Mouse (Mus musculus): ENCODE measurements at regions not wholly inside any gene's neighbourhood (a gene's known extent, or its start where the extent isn't known, plus 50 kb on each side); places are given as distances from the start of the nearest gene placed in this dataset.

DNA sequence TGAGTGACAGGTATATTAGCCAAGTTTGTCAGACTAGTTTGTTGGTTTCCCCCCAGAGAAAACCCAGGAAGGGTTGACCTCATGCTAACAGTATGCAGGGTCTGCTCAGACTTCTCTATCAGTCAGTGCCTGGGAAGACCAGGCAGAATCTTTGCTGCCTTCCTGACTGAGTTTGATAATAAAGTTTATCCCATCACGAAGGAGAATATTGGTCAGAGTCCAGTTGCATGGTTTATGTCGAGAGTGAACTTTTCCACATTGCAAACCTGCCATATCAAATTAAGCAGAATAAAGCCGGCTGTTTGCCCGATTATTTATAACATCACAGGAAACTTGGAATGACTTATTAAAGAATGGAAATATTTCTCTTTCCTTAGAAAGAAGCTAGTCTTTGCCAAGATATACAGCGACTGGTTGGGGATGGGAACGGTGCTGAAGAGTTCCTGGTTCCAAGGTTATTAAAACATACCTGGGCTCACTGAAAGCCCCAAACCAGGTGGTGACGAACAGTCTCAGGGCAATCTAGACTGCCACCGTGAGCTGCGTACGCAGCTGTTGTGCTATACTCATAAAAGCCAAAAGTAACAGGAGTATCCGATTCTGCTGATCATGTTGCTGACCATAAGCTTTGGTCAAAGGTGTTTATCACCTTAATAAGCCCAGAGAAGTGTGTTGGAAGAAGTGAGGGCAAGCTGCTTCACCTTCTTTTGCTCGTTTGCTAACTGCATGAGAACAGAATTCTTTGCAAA lies 1536.7 kb upstream of the Flrt2 start:
- no peak for DNase-seq (ENCODE audit: low spot score in 2 of 2)

DNA sequence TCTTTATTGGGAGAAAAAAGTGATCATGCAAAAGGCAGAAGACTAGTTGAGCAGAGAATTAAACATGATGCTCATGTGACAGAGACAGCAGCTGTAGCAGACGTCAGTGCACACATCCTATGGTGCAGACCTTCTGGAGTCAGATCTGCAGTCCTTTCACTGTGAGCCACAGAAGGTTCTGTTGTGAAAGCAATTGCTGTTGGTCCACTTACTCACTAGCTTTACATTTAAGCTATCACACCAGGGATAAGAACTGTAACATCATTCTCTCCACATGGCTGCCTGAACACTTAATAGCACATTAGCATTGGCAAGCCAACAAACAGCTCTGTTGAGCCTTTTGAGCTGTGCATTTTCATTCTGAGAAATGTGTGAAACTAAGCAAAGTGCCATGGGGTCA lies 1509.7 kb upstream of the Flrt2 start:
- no peak for DNase-seq (ENCODE audit: low spot score in 2 of 2)

DNA sequence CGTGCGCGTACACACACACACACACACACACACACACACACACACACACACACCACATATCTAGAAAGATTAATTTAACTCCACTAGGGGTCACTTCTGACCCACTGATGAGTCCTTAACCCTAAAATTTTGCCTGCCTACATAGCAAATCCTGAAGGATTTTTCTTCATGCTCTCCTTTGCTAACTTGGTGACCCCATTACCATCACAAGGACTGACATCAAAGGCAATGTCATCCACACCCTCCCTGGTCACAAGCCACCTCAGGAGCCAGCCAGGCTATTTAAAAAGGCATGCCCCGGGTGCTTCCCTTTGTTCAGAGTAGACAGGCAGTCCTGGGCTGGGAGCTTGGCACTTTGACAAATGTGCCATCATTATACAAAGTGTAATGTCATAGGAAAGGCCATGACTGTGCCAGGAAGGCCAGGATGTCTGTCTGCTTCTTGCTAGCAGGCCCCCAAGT lies 1501.4 kb upstream of the Flrt2 start:
- peak in 1 of 2 experiments; percentile 1 for DNase-seq (ENCODE audit: low spot score in 2 of 2)

DNA sequence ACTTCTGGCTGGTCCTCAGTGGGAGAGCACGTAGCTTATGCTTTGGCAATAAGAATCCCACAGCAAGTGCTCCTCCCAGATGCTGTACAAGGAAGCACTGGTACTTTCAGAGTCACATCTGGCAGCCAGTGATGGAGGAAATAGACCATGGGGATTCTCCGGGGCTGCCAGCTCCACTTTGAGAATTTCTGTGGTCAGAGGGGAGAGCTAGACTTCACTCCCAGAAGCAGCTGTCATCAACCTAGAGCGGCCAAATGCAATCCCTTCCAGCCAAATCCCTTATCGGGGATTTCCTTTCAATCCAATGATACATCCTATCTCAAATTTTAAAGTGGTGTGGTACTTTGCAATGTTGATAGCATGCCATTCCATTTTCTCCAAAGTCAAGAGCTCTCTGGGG lies 1474.1 kb upstream of the Flrt2 start:
- no peak for DNase-seq (ENCODE audit: low spot score in 2 of 2)

DNA sequence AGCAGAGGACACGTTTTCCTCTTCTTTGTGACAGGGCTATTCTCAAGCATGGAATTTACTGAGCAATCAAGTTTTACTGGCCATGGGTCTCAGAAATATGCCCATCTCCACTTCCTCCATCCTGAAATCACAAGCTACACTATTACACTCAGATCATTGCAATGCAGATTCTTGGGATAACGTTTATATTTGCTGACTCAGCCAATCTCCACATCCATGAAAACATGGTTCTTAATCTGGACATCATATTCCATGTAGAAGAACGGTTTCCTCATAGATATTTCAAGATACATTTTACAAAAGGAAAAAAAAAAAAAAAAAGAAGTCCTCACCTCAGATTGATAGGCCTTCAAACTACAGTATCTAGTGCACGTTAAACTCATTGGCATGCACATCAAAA lies 1462.1 kb upstream of the Flrt2 start:
- DNase-seq (ENCODE audit: low spot score in 2 of 2) = no peak

DNA sequence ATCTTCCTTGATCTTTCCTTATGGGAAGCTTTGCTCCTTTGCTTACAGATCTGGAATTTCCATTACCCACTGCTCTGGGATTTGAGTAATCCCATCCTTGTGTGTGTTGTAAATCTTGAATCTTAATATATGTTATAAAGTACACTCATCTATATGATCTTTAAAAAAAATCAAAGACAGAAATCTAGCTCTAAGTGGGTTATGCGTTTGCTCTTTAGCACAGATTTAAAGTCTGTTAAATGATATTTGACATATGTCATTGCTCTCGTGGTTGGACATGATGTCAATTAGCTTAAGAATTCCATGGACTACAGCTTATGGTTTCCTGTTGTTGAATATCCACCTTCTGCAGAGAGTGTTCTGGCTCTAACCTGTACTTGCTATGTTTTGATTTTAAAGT lies 1446.7 kb upstream of the Flrt2 start:
- DNase-seq (ENCODE audit: low spot score in 2 of 2) = no peak

DNA sequence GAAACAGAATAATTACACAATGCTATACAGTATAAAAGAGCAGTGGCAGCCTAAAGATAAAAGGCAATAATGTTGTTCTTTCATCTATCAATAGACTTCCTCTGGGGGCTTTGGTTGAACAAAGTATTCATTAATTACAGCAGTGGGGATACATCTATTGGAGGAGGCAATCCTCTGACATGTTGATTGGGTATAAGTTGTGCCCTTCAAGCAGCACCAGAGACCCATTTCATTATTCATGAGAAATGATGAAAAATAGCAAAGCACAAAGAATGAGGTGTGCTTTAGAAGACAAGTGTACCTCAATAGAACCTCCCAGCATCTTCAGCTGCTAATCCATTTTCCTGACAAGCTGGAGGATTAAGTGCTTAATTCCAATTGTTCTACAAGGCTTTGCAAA lies 1444.7 kb upstream of the Flrt2 start:
- no peak for DNase-seq (ENCODE audit: low spot score in 2 of 2)

DNA sequence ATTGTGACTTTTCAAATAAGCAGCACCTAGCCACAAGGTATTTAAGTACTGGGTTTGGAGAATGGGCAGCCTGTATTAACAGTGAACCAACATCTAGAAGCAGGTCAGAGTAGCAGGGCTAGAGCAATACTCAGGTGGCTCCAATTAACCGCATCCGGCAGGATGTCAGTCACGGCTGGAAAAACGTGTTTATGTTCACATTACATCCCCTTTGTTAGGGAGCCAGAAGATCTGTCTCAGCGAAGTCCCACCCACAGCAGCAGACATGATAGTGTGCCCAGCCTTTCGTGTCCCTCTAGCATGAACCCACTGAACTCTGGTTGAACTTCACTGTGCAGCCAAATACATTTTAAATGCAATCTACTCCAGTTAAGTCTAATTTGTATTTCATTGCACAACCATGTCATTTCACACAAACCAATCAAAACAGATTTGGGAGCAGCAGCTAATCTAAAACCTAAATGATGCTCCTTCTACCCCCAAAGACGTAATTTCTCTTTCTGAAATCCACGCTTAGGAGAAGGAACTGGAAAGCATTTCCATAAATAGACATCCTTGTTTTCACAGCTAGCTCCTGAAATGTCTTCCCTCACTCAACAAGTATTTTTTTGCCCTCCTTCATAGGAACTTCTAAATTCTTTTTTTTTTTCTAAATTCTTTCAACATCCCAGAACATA lies 1438.9 kb upstream of the Flrt2 start:
- no peak for DNase-seq (ENCODE audit: low spot score in 2 of 2)

DNA sequence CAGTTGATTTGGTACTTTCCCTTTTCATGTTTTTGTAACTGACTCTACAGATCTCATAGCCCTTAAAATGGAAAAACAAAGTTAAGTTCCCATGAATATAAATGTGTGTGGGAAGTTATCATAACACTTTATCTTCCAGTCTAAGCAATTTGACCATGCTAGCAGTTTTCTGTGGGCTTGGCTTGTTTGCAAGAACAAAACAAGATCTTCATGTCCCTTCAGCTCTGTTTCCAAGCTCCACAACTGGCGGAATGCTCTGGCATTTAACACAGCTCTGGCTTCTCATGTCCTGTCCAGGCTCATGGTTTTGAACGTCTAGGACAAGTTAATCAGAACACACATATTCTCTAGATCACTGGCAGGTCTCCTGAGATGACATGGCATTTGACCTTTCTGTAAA lies 1411.1 kb upstream of the Flrt2 start:
- DNase-seq (ENCODE audit: low spot score in 2 of 2) = peak in 1 of 2 experiments; percentile 8

DNA sequence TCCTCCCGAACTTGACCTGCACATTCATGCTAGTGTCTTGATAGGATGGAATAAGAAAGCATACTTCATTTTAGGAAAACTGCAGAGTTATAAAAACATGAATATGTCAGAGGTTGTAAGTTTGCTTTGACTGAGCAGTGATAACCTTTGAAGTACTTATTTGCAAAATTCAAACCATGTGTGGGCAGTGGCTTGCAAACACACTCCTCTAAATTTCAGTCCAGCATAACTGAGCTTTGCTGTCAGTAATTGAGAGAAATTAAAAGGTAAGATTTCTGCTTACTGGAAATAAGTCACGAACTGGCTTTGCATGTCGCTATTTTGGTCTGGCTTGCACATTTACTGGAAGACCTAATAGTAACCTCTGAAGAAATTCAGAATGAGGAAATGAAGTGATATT lies 1409.1 kb upstream of the Flrt2 start:
- no peak for DNase-seq (ENCODE audit: low spot score in 2 of 2)

DNA sequence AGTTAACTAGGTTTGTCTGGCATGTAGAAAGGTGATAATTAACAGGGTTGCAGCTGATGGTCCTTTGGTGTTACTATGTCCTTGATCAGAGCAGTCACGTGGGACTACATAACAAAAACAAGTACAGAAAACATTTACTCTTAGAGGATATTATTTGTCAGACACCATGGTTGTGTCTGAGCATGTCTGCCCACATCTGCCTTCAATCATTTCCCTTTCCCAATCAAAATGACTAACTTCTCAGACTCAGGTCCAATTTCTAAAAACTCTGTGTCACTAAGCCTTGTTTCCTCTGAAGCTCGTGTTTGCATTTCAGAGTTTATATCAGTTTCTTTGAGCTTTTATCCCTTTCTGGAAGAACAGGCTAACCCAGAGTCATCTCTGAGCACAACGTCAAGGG lies 1408.5 kb upstream of the Flrt2 start:
- no peak for DNase-seq (ENCODE audit: low spot score in 2 of 2)

DNA sequence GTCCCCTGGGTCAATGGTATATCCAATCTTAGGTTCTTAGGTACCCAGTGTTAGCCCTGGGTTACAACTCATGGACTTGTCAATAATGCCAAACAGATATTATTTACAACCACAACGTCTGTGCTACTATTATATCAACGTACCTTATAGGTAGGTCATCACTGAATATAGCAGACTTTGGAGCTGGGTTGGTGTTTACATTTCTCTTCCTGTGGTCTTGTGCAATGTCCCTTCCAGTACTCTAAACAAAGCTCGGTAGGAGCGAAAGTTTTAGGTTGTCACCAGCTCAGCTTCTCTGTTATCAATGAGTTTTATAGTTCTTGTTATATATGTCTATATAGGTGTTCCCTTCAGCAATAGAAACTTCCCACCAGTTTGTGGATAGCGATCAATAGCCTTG lies 1394.2 kb upstream of the Flrt2 start:
- DNase-seq (ENCODE audit: low spot score in 2 of 2) = no peak

DNA sequence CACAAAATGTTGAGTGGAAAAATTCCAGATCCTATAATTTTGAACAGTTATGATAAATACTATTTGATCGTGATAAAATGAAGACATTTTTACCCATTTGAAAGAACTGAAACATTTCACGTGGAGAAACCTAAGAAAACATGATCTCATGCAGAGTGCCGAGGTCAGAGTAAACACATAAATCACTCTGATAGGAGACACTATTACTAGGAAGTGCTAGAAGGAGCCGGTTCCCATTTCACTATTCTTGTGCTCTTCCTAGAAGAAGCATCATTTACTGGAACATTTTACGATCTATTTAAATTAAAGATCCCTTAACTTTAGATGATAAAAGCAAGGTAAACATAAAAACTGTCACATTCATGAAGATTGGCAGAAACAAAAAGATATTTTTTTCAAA lies 1359.7 kb upstream of the Flrt2 start:
- DNase-seq (ENCODE audit: low spot score in 2 of 2) = no peak

DNA sequence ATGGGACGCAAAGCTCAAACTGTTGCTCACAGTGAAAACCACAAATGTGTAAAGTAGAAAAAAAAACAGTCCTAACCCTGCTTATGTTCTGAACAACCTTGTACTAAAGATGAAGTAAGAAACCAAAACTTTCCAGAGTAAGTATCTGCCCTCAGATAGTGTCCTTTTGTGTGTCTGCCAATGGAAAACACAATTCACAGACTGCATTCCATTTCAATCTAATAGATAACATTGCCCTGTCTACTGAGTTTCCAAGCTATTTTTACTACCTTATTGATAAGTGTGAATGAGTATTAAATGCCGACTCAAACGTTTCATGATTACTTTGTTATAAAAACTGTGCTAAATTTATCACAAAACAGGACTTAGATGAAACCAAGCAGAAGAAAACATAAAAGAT lies 1357.4 kb upstream of the Flrt2 start:
- no peak for DNase-seq (ENCODE audit: low spot score in 2 of 2)

DNA sequence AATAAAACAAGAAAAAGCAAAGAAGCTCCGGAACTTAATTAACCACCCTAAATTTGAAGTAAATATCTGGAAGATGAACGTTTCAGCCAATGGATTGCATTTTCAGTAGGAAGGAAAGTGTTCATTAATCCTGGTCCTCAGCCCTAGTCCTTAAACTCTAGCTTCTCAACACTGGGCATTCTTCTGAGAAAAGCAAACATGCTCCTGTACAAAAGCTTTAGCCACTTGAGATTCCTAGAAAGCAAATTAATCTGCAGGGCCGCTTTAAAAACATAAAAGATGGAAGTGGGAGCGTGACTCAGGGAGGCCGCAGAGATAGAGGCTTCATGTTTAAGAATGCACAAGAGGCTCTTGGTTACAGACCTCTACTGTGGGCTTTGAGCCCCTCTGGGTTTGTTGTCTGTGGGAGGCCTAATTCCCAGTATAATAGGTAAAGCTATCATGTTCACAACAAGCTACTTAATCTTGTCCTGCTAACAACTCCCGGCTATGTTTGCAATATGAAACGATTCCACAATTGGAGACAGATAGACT lies 1342.3 kb upstream of the Flrt2 start:
- no peak for DNase-seq (ENCODE audit: low spot score in 2 of 2)

DNA sequence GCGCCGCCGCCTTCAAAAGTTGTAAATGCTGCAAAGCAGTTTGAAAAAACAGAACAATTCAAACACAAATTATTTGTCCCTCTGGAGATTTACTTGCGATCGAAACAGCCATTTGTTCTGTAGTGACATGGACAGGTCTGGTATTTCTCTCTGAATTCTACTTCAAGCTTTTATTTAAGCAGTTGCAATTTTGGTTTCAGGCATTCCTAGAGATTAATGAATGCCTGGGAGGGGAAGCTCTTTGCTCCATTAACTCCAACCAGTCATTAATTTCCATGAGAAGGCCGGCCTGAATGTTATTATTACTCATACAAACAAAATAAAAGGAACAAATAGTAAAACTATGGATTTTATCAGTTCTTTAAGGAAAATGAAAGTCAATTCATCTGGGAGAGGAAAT lies 1327.8 kb upstream of the Flrt2 start:
- no peak for DNase-seq (ENCODE audit: low spot score in 2 of 2)

DNA sequence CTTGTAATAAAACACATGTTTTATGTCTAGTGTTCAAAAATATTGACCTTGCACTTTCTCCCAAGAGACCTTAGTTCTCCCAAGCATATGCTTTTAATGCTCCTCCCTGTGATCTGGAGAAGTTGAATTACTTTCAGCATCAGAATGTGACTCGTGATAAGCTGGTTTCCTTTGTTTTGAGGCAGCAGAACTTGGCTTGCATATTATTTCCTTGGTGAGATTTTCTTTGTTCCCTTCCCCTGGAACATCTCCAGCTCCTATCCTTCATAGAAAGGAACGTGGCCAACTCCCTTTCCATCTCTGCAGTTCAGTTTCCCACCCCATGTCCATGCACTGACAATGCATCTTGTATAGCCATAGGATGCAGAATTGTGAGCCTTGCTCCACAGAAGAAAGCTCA lies 1292.0 kb upstream of the Flrt2 start:
- DNase-seq (ENCODE audit: low spot score in 2 of 2) = no peak

DNA sequence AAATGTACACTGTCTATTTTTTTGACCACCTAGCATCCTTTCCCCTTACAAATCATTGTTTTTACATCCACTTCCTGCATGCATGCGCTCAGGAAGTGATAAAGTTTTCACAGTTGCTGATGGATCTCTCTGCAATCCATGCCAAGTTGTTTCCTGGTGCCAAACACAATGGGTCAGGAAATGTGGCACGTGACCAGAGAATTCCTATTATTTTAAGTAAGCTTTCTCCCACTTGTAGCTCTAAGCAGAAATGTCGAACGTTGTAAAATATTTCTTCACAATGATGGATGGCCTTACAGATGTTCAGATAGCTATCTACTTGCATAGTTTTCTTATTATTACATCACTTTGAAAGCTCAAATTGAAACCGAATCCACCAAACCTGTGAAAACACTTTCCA lies 1271.1 kb upstream of the Flrt2 start:
- no peak for DNase-seq (ENCODE audit: low spot score in 2 of 2)

DNA sequence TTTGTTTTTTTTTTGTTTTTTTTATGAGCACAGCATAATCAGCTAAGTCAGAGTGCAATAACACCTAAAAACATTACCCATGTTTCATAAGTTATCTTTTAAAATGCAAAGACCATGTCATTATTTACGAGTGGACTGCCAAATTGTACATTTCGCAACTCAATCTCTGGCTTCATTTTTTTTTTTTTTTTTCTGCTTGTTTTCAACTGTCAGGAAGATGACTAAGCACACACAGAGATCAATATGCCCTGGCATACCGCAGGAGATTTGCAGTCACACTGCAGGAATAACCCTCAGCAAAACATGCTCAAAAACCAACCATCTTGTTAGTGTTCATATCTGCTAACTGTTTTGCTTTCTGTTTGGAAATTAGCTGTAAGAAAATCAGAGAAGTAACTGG lies 1270.3 kb upstream of the Flrt2 start:
- DNase-seq (ENCODE audit: low spot score in 2 of 2) = no peak

DNA sequence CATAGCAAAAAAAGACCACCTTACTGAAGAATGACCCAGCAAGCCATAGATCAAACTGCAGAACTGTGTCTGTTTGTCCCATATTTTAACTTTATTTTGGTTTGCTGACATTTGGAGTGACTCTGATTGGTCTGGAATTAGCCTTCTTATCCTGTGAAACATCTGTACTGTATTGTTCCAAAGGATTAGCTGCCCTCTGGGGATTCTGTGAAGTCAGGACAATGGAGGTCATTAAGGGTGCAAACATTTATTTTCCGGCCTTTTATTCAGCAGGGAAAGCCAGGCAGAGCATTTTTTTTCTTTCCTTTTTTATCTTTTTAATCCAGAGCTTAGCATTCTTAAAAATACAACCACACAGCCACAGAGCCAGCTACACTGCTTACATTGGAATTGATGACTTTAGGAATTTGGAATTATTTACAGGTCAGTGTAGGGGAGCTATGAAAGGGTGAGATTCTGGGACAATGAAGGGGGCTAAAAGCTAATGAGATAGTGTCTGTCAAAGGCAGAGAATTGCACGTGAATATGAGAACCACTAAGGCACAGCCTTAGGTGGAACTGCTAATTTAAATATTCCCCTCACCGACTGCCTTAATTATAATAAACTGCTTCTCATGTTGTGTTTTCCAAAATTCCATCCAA lies 1267.6 kb upstream of the Flrt2 start:
- DNase-seq (ENCODE audit: low spot score in 2 of 2) = no peak

DNA sequence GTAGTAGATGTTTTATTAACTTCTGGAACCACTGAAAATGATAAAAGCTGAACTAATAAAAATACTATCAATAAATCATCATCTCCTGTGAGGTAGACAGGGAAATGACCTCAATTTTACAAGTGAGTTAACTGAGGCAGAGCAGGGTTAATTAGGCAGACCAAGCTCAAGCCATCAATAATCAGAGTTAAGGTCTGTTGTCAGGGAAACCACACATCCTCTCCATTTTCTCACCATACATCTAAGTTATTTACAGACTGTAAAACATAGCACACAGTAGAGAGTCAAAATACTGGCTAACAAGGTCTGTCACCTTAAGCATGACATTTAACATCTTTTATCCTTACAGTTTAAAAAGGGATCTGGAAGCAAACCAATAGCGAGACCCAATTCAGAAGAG lies 1242.5 kb upstream of the Flrt2 start:
- DNase-seq (ENCODE audit: low spot score in 2 of 2) = no peak

DNA sequence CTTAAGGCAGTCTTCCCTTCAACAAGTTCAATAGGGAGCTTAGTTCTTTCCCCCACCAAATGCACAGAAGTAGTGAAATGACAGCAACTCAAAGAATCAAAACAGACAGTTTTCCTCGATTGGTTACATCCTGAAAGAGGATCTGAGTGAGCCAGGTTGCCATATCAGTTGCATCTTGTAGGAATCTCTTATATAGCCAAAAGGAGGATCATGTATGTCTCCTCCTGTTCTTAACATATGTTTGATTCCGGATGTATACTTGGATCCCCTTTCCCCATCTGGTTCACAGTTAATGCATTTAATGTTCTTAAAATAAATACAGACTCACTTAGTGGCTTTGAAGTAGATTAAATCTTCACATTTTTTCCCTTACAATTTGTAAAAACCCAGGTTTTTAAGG lies 1224.0 kb upstream of the Flrt2 start:
- no peak for DNase-seq (ENCODE audit: low spot score in 2 of 2)

DNA sequence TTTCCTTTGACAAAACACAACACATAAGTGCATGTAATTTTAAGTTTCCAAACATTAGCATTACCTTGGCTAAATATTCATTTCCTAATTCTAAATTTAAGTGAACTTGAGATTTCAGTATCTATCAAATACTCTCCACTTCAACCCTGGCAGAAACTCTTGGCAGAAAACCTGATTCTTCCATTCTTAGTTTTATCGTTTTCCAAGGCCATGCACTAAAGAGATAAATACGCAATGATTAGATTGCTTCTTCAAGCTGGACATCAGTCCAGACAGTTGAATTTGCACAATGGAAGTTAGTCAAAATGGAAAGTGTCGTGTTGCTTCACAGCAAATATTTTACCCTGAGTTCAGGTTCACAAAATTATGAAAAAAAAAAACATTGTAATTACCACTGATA lies 1223.4 kb upstream of the Flrt2 start:
- no peak for DNase-seq (ENCODE audit: low spot score in 2 of 2)
